Mouse (Mus musculus) cerebellum, adult 2 months (tissue): ENCODE measurements at regions not wholly inside any gene's neighbourhood (a gene's known extent, or its start where the extent isn't known, plus 50 kb on each side); places are given as distances from the start of the nearest gene placed in this dataset.

Experiments
- CTCF ChIP-seq: fragments of 200-500 bp; IDR thresholded peaks from 2 replicates; pipeline ENCODE4 v1.5.1; 2011; ENCODE audit warnings: low read depth, mild to moderate bottlenecking, control low read depth, low read length, moderate library complexity, borderline replicate concordance; ENCODE audit not compliant: insufficient read depth
- POLR2A ChIP-seq: fragments of 200-500 bp; IDR thresholded peaks from 2 replicates; pipeline ENCODE4 v1.6.1; 2011; ENCODE audit warnings: low read length, control low read depth, borderline replicate concordance; ENCODE audit not compliant: insufficient read depth

- TF ChIP-seq POLR2A (no peak), CTCF (no peak)
These were observed 59.5 kb upstream of the Npsr1 start for GRCm38 (mm10) chr9:24038274-24038673.
